Mouse (Mus musculus) megakaryocyte, embryonic 14.5 days (primary cell): Measurements from ENCODE around the gene 1700042G07Rik. TPM values are rescaled to one million over a fixed set of nuclear protein-coding genes. Genes with fewer than 3 reads are reported as not detected.
"Not testable (repeated sequence)": the region's sequence is repeated elsewhere in the genome, so short reads cannot be mapped to it uniquely, and the experiment has no call there.

Source experiments
- H3K27me3 ChIP-seq: replicated peaks from 2 replicates; pipeline ENCODE3; 2012; ENCODE audit warnings: inconsistent platforms
- H3K36me3 ChIP-seq: replicated peaks from 2 replicates; pipeline ENCODE3; 2012; ENCODE audit warnings: low read length, inconsistent platforms, mixed read lengths
- H3K4me1 ChIP-seq: 2 replicates; pipeline ENCODE4 v1.6.1; 2012; ENCODE audit warnings: inconsistent platforms
- H3K4me3 ChIP-seq: replicated peaks from 2 replicates; pipeline ENCODE3; 2012; ENCODE audit warnings: moderate library complexity, mild to moderate bottlenecking, inconsistent platforms
- H3K9me3 ChIP-seq: 2 replicates; pipeline ENCODE4 v1.6.1; 2012; ENCODE audit warnings: inconsistent platforms
- FLI1 ChIP-seq: IDR thresholded peaks from 2 replicates; pipeline ENCODE4 v1.6.1; 2012; ENCODE audit warnings: low read length, inconsistent platforms, mixed read lengths
- GATA1 ChIP-seq: IDR thresholded peaks from 3 replicates; pipeline ENCODE4 v1.6.1; 2012; ENCODE audit warnings: mixed read lengths, low read length, inconsistent platforms, borderline replicate concordance
- polyA plus RNA-seq: library from polyadenylated mRNA; stranded (reverse); fragments of >175 nt; gene quantifications from 2 replicates; pipeline ENCODE4 v1.2.3, GENCODE M21; 2012; ENCODE audit warnings: low replicate concordance; ENCODE audit not compliant: insufficient read depth

Gene 1700042G07Rik
- polyA plus RNA-seq, 1 experiment = not detected

DNA sequence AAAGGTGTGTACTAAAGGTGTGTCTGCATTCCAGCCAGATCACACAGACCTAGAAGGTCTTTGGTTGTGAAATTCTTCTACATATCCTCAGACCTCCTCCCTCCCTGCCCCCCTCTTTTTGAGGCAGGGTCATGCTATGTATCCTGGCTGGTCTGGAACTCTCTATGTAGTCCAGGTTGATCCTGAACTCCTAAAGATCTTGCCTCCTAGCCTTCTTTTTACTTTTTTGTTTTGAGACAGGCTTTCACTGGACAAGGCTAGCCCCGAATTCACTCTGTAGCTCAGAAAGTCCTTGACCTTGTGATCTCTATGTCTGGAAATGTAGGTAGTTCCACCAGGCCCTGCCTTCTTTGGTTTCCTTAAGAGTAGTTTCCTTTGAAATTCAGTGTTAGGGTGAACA, 35.7 kb downstream of the 1700042G07Rik start:
- TF ChIP-seq GATA1 (no peak), FLI1 (no peak)
- Histone ChIP-seq H3K36me3 (no peaks in the 10 kb centered on the region), H3K4me3 (no peak overlapping the region), H3K27me3 (peaks cover 2% of the 10 kb centered on the region), H3K9me3 (no peaks in the 10 kb centered on the region), H3K4me1 (peaks cover 8% of the 10 kb centered on the region)

DNA sequence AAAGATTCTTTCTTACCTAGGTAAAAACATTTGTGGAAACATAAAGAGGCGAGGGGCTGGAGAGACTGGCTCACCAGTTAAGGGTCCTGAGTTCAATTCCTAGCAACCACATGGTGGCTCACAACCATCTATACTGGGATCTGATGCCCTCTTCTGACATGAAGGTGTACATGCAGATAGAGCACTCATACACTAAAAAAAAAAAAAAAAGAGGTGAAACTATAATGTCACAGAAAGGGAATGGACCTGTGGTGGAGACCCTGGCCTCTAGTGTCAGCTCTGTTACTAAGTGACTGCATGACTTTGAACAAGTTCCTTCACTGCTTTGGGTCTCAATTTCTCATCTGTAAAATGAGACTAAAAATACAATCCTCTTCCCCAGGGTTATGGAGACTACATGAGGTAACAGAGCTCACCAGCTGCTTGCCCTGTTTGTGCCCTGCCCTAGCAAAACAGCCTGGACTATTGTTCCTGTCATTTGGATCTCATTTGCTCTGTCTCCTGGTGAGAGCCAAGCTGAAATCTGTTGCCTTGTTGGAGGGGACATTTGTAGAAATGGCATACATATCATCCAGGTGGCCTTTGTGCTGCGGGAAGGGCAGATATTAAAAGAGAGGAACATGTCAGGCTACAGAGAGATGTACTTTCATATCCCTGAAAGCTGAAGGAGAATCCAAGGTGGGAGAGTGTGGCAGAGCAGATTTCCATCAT, 42.9 kb downstream of the 1700042G07Rik start:
- Histone ChIP-seq H3K9me3 (0 out of 2 replicates have a peak, but pooled peaks cover 7% of the 10 kb centered on the region), H3K4me1 (peaks cover 7% of the 10 kb centered on the region; the same call in 1 of the 2 replicates), H3K36me3 (no peaks in the 10 kb centered on the region), H3K27me3 (peaks cover 11% of the 10 kb centered on the region), H3K4me3 (no peak overlapping the region)
- no peak for TF ChIP-seq GATA1
- TF ChIP-seq FLI1 = no peak

DNA sequence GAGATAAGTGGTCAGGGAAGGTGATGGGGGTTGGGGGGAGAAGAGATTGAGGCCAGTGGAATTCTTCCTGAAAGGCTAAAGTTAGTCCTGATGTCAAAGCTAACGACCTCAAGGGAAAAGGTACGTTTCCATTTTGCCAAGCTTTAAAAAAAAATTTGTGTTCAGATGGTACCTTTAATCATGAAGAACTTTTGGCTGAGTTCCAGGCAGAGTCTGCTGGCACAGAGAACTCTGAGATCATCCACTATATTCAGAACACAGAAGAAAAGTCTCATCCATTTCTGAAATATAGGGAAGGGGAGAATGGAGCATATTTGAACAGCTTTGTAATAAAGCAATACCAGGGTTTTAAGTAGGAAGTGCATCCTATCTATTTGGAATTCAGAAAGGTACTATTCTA, 43.9 kb downstream of the 1700042G07Rik start:
- TF ChIP-seq FLI1 (no peak), GATA1 (no peak)
- peaks cover 5% of the 10 kb centered on the region; the same call in 1 of the 2 replicates for H3K4me1 ChIP-seq
- H3K36me3 ChIP-seq = no peaks in the 10 kb centered on the region
- peaks cover 11% of the 10 kb centered on the region for H3K27me3 ChIP-seq
- H3K4me3 ChIP-seq = no peak overlapping the region
- H3K9me3 ChIP-seq = 0 out of 2 replicates have a peak, but pooled peaks cover 7% of the 10 kb centered on the region

DNA sequence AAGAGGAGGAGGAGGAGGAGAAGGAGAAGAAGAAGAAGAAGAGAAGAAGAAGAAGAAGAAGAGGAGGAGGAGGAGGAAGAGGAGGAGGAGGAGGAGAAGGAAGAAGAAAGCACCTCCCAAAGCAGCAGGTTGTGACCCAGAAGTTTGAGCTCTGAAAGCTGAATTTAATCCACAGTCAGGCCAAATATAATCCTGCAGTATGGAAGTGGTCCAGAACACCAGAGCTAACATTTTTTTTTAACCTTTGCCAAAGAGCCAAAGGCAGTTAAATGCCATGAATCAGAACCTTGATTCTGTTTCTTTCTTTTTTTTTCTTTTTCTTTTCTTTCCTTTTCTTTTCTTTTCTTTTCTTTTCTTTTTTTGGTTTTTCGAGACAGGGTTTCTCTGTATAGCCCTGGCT, 44.5 kb downstream of the 1700042G07Rik start:
- H3K36me3 ChIP-seq, H3K9me3 ChIP-seq, H3K4me3 ChIP-seq: not testable (repeated sequence)
- peaks cover 11% of the 10 kb centered on the region; the same call in 1 of the 2 replicates for H3K4me1 ChIP-seq
- peaks cover 13% of the 10 kb centered on the region for H3K27me3 ChIP-seq

DNA sequence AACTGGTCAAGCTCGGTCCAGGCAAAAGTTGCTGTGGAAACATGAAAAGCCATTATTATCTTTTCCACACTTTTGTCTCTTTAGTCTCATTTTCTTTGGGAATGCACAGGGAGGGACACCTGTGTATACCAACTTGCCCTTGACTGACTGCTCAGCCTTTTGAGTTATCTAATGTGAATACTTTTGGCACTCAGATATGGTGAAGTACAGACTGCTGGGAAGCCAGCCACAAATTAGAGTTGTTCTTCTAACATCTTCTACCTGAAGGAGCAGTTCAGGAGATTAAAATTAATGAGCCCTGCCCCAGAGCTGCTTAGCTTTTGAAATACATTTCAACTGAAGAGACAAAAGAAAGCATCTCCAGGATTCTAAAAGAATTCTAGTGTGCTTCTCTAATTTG, 45.9 kb downstream of the 1700042G07Rik start:
- H3K9me3 ChIP-seq = 0 out of 2 replicates have a peak, but pooled peaks cover 7% of the 10 kb centered on the region
- peaks cover 11% of the 10 kb centered on the region; the same call in 1 of the 2 replicates for H3K4me1 ChIP-seq
- H3K27me3 ChIP-seq = peaks cover 16% of the 10 kb centered on the region
- TF ChIP-seq GATA1 (no peak), FLI1 (no peak)
- no peak overlapping the region for H3K4me3 ChIP-seq
- H3K36me3 ChIP-seq = no peaks in the 10 kb centered on the region

DNA sequence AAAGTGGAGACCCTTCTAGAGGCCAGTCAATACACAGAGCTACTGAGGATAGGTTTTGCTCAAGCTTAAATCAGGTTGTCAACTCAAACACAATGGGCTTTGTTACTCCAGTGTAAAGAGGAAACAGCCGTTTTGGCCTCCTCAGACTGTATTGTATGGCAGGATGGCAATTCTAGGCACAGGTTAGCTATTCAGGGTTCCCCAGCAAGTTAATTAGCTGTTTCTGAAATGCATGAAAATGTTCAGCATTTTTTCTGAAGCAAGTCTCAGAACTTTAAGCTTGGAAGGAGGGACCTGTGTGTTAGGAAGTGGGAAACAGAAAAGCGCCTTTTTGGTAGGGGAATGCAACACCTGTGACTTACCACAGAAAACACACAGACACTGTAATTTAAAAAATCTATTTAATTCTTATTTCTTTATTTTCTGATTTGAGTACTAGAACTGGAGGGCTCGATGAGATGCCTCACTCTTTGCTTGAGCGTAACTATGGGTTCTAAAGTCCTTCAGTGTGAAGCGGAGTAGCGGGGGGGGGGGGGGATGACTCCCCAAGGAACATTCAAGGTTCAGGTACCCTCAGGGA, 47.0 kb downstream of the 1700042G07Rik start:
- H3K4me1 ChIP-seq = peaks cover 11% of the 10 kb centered on the region; the same call in 1 of the 2 replicates
- TF ChIP-seq FLI1 = no peak
- no peak for TF ChIP-seq GATA1
- peak overlapping the region; percentile 97 for H3K4me3 ChIP-seq

DNA sequence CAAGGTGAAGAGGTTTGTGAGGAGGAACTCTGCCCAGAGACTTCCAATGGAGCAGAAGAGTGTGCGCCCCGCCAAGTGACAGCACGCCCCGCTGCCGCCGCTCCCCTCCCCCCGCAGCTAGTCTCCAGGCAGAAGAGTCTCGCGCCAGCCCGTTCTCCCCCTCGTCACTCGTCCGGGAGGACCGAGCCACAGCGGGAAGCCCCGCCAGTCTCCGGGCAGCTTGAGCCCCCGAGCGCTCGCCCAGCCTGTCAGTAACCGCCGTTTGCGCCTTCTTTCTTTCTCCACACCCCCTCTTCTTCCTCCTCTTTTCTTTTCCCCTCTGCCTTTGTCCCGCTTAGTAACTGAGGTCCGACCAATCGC, 47.6 kb downstream of the 1700042G07Rik start:
- 0 out of 2 replicates have a peak, but pooled peaks cover under 1% of the 10 kb centered on the region for H3K9me3 ChIP-seq
- no peak for TF ChIP-seq GATA1
- TF ChIP-seq FLI1 = no peak
- H3K4me3 ChIP-seq = peak overlapping the region; percentile 97
- peaks cover 15% of the 10 kb centered on the region for H3K27me3 ChIP-seq
- H3K4me1 ChIP-seq = peaks cover 11% of the 10 kb centered on the region; the same call in 1 of the 2 replicates
- H3K36me3 ChIP-seq = no peaks in the 10 kb centered on the region

More for the DNA sequence above, 47.0 kb downstream of the 1700042G07Rik start:
- Histone ChIP-seq H3K36me3 (no peaks in the 10 kb centered on the region), H3K27me3 (peaks cover 15% of the 10 kb centered on the region), H3K9me3 (0 out of 2 replicates have a peak, but pooled peaks cover 6% of the 10 kb centered on the region)

DNA sequence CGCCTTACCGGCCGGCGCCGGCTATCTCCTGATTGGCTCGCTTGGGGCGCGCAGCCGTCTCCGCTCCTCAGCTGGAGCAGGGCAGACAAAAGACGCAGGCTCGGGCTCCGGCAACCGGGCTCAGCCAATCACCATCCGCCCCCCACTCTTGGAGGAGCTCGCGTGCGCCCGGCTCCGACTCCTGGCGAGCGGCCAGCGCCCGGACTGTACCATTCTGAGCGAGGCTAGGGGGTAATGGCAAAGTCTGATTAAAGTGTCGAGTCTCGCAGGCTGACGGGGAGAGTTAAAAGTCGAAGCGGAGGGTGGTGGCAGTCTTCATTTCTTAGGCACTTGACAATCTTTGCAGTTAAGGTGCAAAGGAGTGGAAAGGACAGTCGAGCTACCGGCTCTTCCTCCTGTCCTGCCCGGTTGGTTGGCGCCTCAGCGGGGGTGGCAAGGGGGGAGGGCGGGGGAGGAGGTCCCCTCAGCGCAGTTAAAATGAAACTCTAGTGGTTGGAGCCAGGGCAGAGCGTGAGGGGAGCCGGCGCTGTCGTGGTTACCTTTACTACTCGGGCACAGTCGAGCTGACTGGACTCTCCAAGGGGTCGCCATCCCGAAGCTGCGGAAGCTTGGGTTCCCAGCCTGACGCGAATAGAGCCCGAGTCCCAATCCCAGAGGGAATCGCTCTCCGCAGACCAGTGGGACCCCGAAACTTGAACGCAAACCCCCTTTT, 48.1 kb downstream of the 1700042G07Rik start, which contains the start of gene Pik3r3:
Gene Pik3r3, plus strand, starts transcription at position 479 of the 712 bp plus-strand sequence.
- Histone ChIP-seq H3K4me3 (peak within 1 kb of the TSS; percentile 97), H3K27me3 (peaks cover 12% of the 10 kb centered on the region), H3K9me3 (no peaks in the 10 kb centered on the region), H3K36me3 (no peaks in the 10 kb centered on the region), H3K4me1 (peaks cover 11% of the 10 kb centered on the region; the same call in 1 of the 2 replicates)
- no peak for TF ChIP-seq FLI1
- no peak for TF ChIP-seq GATA1

DNA sequence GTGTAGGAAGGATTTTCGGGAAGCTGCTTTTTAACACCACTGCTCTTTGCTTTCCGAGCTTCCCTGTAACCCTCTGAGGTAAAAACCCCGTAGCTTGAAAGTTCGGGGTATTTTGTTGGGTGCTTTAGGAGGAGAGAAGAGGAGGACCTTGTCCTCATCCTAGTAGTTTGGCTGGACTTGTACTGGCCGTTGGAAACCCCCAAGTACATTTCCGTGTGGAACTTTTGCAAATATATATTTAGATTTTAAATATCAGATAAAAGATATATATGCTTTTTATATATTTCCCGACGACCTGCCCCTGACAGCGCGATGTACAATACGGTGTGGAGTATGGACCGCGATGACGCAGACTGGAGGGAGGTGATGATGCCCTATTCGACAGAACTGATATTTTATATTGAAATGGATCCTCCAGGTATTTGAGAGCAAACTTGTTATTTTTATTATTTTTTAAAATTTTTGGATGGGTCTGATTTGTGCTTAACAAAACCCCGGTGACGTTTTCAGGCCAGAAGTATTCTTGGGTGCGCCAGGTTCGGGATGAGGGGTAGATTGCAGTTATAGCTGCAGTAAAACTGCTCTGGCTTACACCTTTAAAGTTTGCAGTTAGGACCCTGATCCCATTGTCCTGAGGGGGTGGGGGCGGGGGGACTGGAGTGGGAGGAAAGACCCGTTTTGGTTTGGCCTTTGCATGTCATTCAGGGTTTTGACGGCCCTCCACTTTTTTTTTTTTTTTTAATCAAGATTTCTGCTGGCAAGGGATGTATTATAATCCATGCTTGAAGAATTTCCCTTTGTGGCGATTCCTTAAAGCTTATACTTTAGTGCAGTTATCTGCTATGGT, 49.0 kb downstream of the 1700042G07Rik start:
- H3K27me3 ChIP-seq = peaks cover 10% of the 10 kb centered on the region
- TF ChIP-seq GATA1 = no peak
- no peak for TF ChIP-seq FLI1
- H3K4me1 ChIP-seq = peaks cover 11% of the 10 kb centered on the region; the same call in 1 of the 2 replicates
- H3K9me3 ChIP-seq = no peaks in the 10 kb centered on the region
- H3K36me3 ChIP-seq = no peaks in the 10 kb centered on the region
- peak overlapping the region; percentile 97 for H3K4me3 ChIP-seq
